Mouse (Mus musculus) heart, embryonic 13.5 days (tissue): ENCODE data around the gene Hlcs. TPM values are rescaled to one million over a fixed set of nuclear protein-coding genes. Genes with fewer than 3 reads are reported as not detected.

Experiments
- ATAC-seq: fragments of 200-750 bp; cut with Nextera tagmentation; 2 replicates; pipeline ENCODE4 v1.8.0; 2017; ENCODE audit warnings: moderate TSS enrichment; ENCODE audit not compliant: insufficient number of reproducible peaks, low FRiP score, low TSS enrichment; ENCODE audit errors: extremely low read depth
- H3K27ac ChIP-seq: fragments of 300-500 bp; sonication (generic); replicated peaks from 2 replicates; pipeline ENCODE4 v1.5.1; 2015; ENCODE audit warnings: moderate library complexity, mild to moderate bottlenecking, inconsistent platforms
- H3K27me3 ChIP-seq: fragments of 300-500 bp; sonication (generic); replicated peaks from 2 replicates; pipeline ENCODE4 v1.6.1; 2015; ENCODE audit warnings: mild to moderate bottlenecking, inconsistent platforms
- H3K36me3 ChIP-seq: fragments of 300-500 bp; sonication (generic); 2 replicates; pipeline ENCODE4 v1.6.1; 2015; ENCODE audit warnings: mild to moderate bottlenecking, inconsistent platforms
- H3K4me1 ChIP-seq: fragments of 300-500 bp; sonication (generic); 2 replicates; pipeline ENCODE4 v1.6.1; 2015; ENCODE audit warnings: inconsistent platforms
- H3K4me2 ChIP-seq: fragments of 300-500 bp; sonication (generic); 2 replicates; pipeline ENCODE4 v1.6.1; 2015; ENCODE audit warnings: inconsistent platforms, mild to moderate bottlenecking, moderate library complexity
- H3K4me3 ChIP-seq: fragments of 300-500 bp; sonication (generic); 2 replicates; pipeline ENCODE4 v1.5.1; 2015; ENCODE audit warnings: moderate library complexity, mild to moderate bottlenecking, inconsistent platforms
- H3K9ac ChIP-seq: fragments of 300-500 bp; sonication (generic); 2 replicates; pipeline ENCODE4 v1.6.1; 2015; ENCODE audit warnings: inconsistent platforms, mild to moderate bottlenecking, moderate library complexity
- H3K9me3 ChIP-seq: fragments of 300-500 bp; sonication (generic); 2 replicates; pipeline ENCODE4 v1.6.1; 2016; ENCODE audit warnings: inconsistent platforms
- WGBS: fragments of 180-500 bp; shearing (Covaris S2); methylation state at CpG from one replicate; pipeline ENCODE4 v1.1.7; 2015; ENCODE audit warnings: mixed read lengths; 5-methylcytosine and 5-hydroxymethylcytosine counted together
- polyA plus RNA-seq: library from polyadenylated mRNA; unstranded; fragments of >200 nt; fragmentation: Nextera tagmentation; extraction: Ambion mirVana; gene quantifications from 2 replicates; pipeline ENCODE4 v1.2.1, GENCODE M21; 2015

Hlcs gene
- polyA plus RNA-seq, 1 experiment from 2014 or later = 7.6 TPM

- Histone ChIP-seq H3K27me3 (no peaks in the 10 kb centered on the region), H3K9me3 (no peaks in the 10 kb centered on the region), H3K27ac (no peak overlapping the region), H3K36me3 (peaks cover 23% of the 10 kb centered on the region), H3K4me3 (no peak overlapping the region), H3K4me2 (no peak overlapping the region), H3K9ac (no peak overlapping the region), H3K4me1 (peaks cover 3% of the 10 kb centered on the region; the same call in 1 of the 2 replicates)
- no peak for ATAC-seq
- 84% methylated on average over 6 of the region's 6 CpGs for WGBS
Measured at GRCm38 (mm10) chr16:94270826-94271225, 42.5 kb downstream of the Hlcs start.

DNA sequence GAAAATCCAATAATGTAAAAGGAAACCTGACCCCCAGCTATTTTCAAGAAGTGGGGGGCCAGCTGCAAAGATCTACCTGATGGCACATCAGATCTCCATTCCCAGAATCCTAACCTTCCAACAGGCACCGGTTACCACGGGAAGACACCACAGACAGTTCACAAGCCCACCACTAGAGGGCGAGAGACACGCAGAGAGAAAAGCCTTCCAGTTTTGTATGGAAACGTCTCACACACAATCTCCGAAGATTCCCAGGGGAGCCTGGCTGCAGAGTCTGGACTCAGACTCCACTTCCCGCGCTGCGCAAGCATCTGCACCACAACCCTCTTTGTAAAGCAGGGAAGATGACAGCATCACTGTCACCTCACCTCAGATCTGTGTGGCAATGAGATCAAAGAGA, 43.7 kb downstream of the Hlcs start:
- Histone ChIP-seq H3K4me1 (peaks cover 3% of the 10 kb centered on the region; the same call in 1 of the 2 replicates), H3K9ac (peak overlapping the region; percentile 63), H3K27me3 (no peaks in the 10 kb centered on the region), H3K4me3 (peak overlapping the region; percentile 12; the same call in 1 of the 2 replicates), H3K4me2 (peak overlapping the region; percentile 55), H3K36me3 (peaks cover 22% of the 10 kb centered on the region), H3K27ac (no peak overlapping the region), H3K9me3 (no peaks in the 10 kb centered on the region)
- no peak for ATAC-seq
- WGBS = 4% methylated on average over 9 of the region's 9 CpGs

DNA sequence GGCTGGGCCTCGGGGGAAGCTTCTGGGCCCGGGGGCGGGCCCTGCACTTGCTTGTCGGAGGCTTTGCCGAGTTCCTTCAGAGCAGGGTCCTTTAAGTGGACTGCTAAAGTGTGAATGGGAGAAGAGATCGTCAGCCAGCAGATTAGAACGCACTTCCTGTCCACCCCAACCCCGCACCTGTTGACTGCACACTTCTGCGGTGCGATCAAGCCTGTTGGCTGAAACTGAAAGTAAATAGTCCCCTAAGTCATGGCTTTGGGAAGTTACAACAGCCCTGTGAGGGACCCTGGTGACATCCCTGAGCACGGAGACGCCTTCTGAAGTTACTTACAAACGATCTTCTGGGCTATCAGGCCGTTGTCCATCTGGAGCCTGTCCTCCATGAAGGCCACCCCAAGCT, 45.2 kb downstream of the Hlcs start:
- Histone ChIP-seq H3K27me3 (no peaks in the 10 kb centered on the region), H3K4me3 (no peak overlapping the region), H3K4me2 (no peak overlapping the region), H3K36me3 (peaks cover 20% of the 10 kb centered on the region), H3K4me1 (peaks cover 3% of the 10 kb centered on the region; the same call in 1 of the 2 replicates), H3K9me3 (no peaks in the 10 kb centered on the region), H3K27ac (no peak overlapping the region), H3K9ac (no peak overlapping the region)
- WGBS = 74% methylated on average over 14 of the region's 14 CpGs
- ATAC-seq = no peak

DNA sequence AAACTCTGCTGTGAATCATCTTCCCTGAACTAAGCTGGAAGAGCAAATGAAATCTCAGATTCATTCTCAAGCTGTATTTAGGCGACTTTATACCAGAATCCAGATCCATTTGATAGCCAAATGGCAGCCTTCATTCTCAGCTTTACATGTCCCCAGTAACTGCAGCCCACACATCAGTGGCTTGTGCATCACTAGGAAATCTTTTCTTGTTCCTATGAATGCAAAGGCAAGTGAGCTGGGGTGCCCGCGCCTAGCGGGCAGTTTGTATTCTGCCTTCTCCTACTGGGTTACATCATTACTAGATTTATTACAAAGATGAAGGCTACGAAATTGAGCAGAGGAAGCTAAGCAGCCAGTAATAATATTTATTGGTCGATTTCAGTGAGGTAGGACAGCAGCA, 48.8 kb downstream of the Hlcs start:
- Histone ChIP-seq H3K36me3 (peaks cover 20% of the 10 kb centered on the region), H3K27me3 (no peaks in the 10 kb centered on the region), H3K9ac (no peak overlapping the region), H3K4me3 (no peak overlapping the region), H3K4me1 (no peaks in the 10 kb centered on the region), H3K4me2 (no peak overlapping the region), H3K9me3 (no peaks in the 10 kb centered on the region), H3K27ac (no peak overlapping the region)
- ATAC-seq = no peak
- WGBS = 76% methylated on average over 6 of the region's 6 CpGs

DNA sequence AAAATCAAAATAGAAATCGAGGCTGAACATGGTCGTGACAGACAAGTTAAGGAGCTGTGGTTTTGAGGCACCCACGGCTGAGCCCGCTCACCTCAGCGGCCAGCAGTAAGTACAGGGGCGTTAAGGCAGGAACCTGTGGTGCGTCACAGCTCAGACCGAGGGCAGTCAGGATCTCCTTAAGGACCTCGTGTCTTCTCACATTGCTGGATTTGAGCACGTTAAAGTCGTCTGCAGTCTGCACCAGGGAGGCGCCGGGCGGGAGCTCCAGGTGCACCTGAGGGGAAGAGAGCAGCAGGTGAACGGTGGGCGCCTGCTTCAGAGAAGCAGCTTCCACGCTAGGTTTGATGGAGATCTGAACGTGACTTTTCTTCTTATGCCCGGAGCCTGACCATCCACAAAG, 50.9 kb downstream of the Hlcs start:
- Histone ChIP-seq H3K9ac (no peak overlapping the region), H3K4me3 (no peak overlapping the region), H3K27ac (no peak overlapping the region), H3K4me1 (no peaks in the 10 kb centered on the region), H3K36me3 (peaks cover 16% of the 10 kb centered on the region), H3K9me3 (no peaks in the 10 kb centered on the region), H3K4me2 (no peak overlapping the region), H3K27me3 (no peaks in the 10 kb centered on the region)
- no peak for ATAC-seq
- 84% methylated on average over 19 of the region's 19 CpGs for WGBS

- Histone ChIP-seq H3K9me3 (no peaks in the 10 kb centered on the region), H3K27me3 (no peaks in the 10 kb centered on the region), H3K4me1 (no peaks in the 10 kb centered on the region), H3K36me3 (0 out of 2 replicates have a peak, but pooled peaks cover 5% of the 10 kb centered on the region), H3K27ac (no peak overlapping the region), H3K4me2 (no peak overlapping the region), H3K4me3 (no peak overlapping the region), H3K9ac (no peak overlapping the region)
- 85% methylated on average over 19 of the region's 19 CpGs for WGBS
- ATAC-seq = no peak
Measured at GRCm38 (mm10) chr16:94260938-94261630, 52.3 kb downstream of the Hlcs start.

GRCm38 (mm10) chr16:94258366-94259310, 54.7 kb downstream of the Hlcs start:
- Histone ChIP-seq H3K27me3 (no peaks in the 10 kb centered on the region), H3K9me3 (no peaks in the 10 kb centered on the region), H3K4me2 (no peak overlapping the region), H3K9ac (no peak overlapping the region), H3K27ac (no peak overlapping the region), H3K36me3 (0 out of 2 replicates have a peak, but pooled peaks cover 2% of the 10 kb centered on the region), H3K4me3 (no peak overlapping the region), H3K4me1 (0 out of 2 replicates have a peak, but pooled peaks cover 1% of the 10 kb centered on the region)
- WGBS = 57% methylated on average over 14 of the region's 14 CpGs
- ATAC-seq = no peak

- Histone ChIP-seq H3K9ac (no peak overlapping the region), H3K27me3 (no peaks in the 10 kb centered on the region), H3K4me2 (no peak overlapping the region), H3K36me3 (0 out of 2 replicates have a peak, but pooled peaks cover 2% of the 10 kb centered on the region), H3K4me1 (peaks cover 9% of the 10 kb centered on the region), H3K27ac (no peak overlapping the region), H3K9me3 (no peaks in the 10 kb centered on the region), H3K4me3 (no peak overlapping the region)
- no peak for ATAC-seq
- 76% methylated on average over 4 of the region's 4 CpGs for WGBS
Measured at GRCm38 (mm10) chr16:94255592-94255991, 57.8 kb downstream of the Hlcs start.

DNA sequence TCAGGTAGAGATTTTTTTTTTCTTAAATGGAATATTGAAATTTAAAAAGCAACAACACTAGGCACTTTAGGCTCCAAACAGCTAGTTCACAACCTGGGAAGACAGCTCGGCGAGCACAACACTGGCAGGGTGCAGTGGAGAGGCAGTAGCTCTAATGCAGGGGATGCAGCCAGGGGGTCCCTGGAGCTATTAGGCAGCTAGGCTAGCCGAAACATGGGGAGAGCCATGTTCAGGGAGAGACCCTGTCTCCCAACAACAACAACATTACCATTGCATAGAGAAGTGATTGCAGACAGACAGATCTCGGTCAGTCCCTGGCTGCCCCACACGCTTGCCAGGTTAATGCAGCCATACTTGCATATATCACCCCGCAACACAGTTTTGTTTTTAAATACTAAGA, 58.3 kb downstream of the Hlcs start:
- 85% methylated on average over 6 of the region's 6 CpGs for WGBS
- no peaks in the 10 kb centered on the region for H3K9me3 ChIP-seq
- 0 out of 2 replicates have a peak, but pooled peaks cover 2% of the 10 kb centered on the region for H3K36me3 ChIP-seq
- no peaks in the 10 kb centered on the region for H3K27me3 ChIP-seq
- no peak overlapping the region for H3K4me2 ChIP-seq
- peaks cover 14% of the 10 kb centered on the region for H3K4me1 ChIP-seq
- ATAC-seq = no peak
- no peak overlapping the region for H3K4me3 ChIP-seq
- H3K9ac ChIP-seq = no peak overlapping the region
- H3K27ac ChIP-seq = no peak overlapping the region

DNA sequence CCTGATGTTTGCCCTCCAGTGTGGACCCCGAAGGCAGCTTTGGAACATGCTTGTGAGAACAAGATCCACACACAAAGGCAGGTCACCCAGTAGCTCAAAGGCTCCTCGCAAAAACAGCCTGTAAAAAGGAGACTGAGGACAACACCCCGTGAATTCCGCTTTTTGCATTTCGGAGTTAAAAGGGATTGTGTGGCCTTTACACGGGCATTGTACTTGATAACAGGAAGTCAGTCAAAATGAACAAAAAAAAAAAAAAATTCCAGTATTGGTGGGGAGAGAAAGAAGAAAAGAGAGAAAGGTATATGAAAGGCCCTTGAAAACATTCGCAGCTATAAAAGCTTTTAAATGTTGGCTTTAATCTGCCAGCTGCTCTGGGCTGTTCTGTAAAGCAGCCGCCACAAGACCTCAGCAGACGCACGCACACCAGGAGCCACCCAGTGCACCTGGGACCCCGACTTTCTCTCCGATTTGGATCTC, 58.9 kb downstream of the Hlcs start:
- Histone ChIP-seq H3K4me1 (peaks cover 16% of the 10 kb centered on the region), H3K36me3 (0 out of 2 replicates have a peak, but pooled peaks cover 2% of the 10 kb centered on the region), H3K9ac (no peak overlapping the region), H3K9me3 (no peaks in the 10 kb centered on the region), H3K27ac (no peak overlapping the region), H3K4me3 (no peak overlapping the region), H3K27me3 (no peaks in the 10 kb centered on the region), H3K4me2 (no peak overlapping the region)
- 81% methylated on average over 12 of the region's 12 CpGs for WGBS
- ATAC-seq = no peak

- no peak overlapping the region for H3K9ac ChIP-seq
- H3K4me3 ChIP-seq = no peak overlapping the region
- no peak overlapping the region for H3K27ac ChIP-seq
- no peak for ATAC-seq
- no peaks in the 10 kb centered on the region for H3K9me3 ChIP-seq
- H3K36me3 ChIP-seq = 0 out of 2 replicates have a peak, but pooled peaks cover 2% of the 10 kb centered on the region
- H3K27me3 ChIP-seq = no peaks in the 10 kb centered on the region
- 77% methylated on average over 24 of the region's 24 CpGs for WGBS
- H3K4me2 ChIP-seq = no peak overlapping the region; the same call in 1 of the 2 replicates
- H3K4me1 ChIP-seq = peaks cover 16% of the 10 kb centered on the region
Measured at GRCm38 (mm10) chr16:94253671-94254414, 59.5 kb downstream of the Hlcs start.
